Mouse (Mus musculus): ENCODE data around the gene Kctd2. TPM values are rescaled to one million over a fixed set of nuclear protein-coding genes. Genes with fewer than 3 reads are reported as not detected.

Gene Kctd2
- polyA plus RNA-seq, 1 experiment from 2014 or later, result 23.5 TPM

- no peak overlapping the region for H3K4me2 ChIP-seq (ENCODE audit: low read length)
- no peak overlapping the region for H3K27ac ChIP-seq (replicated peaks in 1 of 2; ENCODE audit: control insufficient read depth in 1 of 2, insufficient read depth in 1 of 2, low read depth in 2 of 2, low read length in 2 of 2)
- H3K4me1 ChIP-seq (ENCODE audit: control insufficient read depth in 2 of 2, insufficient read depth in 2 of 2, low read length in 2 of 2), result peaks cover 11 to 15% of the 10 kb centered on the region in 2 experiments
- no peaks in the 10 kb centered on the region for H3K9me3 ChIP-seq (ENCODE audit: control insufficient read depth, low read length)
- 56% methylated on average over 7 of the region's 7 CpGs for WGBS
- H3K36me3 ChIP-seq (ENCODE audit: control insufficient read depth, insufficient read depth, low read length), result no peaks in the 10 kb centered on the region
- no peak overlapping the region for H3K4me3 ChIP-seq (ENCODE audit: control insufficient read depth in 1 of 2, insufficient read depth in 1 of 2, low read depth in 1 of 2, low read length in 2 of 2)
- H3K9ac ChIP-seq (ENCODE audit: low read length), result no peak overlapping the region
- H3K27me3 ChIP-seq (ENCODE audit: control insufficient read depth, insufficient read depth, low read length), result peaks cover 17% of the 10 kb centered on the region; the same call in 1 of the 2 replicates
- no peak for ATAC-seq (ENCODE audit: insufficient number of reproducible peaks, insufficient read depth, low FRiP score, low read depth)
These were observed 43.2 kb upstream of the Kctd2 start for GRCm38 (mm10) chr11:115376722-115377121.

- H3K4me1 ChIP-seq (ENCODE audit: control insufficient read depth in 2 of 2, insufficient read depth in 2 of 2, low read length in 2 of 2), result peaks cover 11 to 15% of the 10 kb centered on the region in 2 experiments
- WGBS, result 78% methylated on average over 4 of the region's 4 CpGs
- H3K9ac ChIP-seq (ENCODE audit: low read length), result no peak overlapping the region
- no peak overlapping the region for H3K4me2 ChIP-seq (ENCODE audit: low read length)
- H3K27me3 ChIP-seq (ENCODE audit: control insufficient read depth, insufficient read depth, low read length), result peaks cover 17% of the 10 kb centered on the region; the same call in 1 of the 2 replicates
- no peak overlapping the region for H3K4me3 ChIP-seq (ENCODE audit: control insufficient read depth in 1 of 2, insufficient read depth in 1 of 2, low read depth in 1 of 2, low read length in 2 of 2)
- H3K36me3 ChIP-seq (ENCODE audit: control insufficient read depth, insufficient read depth, low read length), result no peaks in the 10 kb centered on the region
- H3K27ac ChIP-seq (replicated peaks in 1 of 2; ENCODE audit: control insufficient read depth in 1 of 2, insufficient read depth in 1 of 2, low read depth in 2 of 2, low read length in 2 of 2), result no peak overlapping the region
- ATAC-seq (ENCODE audit: insufficient number of reproducible peaks, insufficient read depth, low FRiP score, low read depth), result no peak
- H3K9me3 ChIP-seq (ENCODE audit: control insufficient read depth, low read length), result no peaks in the 10 kb centered on the region
These were observed 42.7 kb upstream of the Kctd2 start for GRCm38 (mm10) chr11:115377254-115377653.

GRCm38 (mm10) chr11:115377854-115378253 lies 42.1 kb upstream of the Kctd2 start:
- H3K4me3 ChIP-seq (ENCODE audit: control insufficient read depth in 1 of 2, insufficient read depth in 1 of 2, low read depth in 1 of 2, low read length in 2 of 2), result no peak overlapping the region
- H3K4me1 ChIP-seq (ENCODE audit: control insufficient read depth in 2 of 2, insufficient read depth in 2 of 2, low read length in 2 of 2), result peaks cover 11 to 20% of the 10 kb centered on the region in 2 experiments
- peaks cover 19% of the 10 kb centered on the region; the same call in 1 of the 2 replicates for H3K27me3 ChIP-seq (ENCODE audit: control insufficient read depth, insufficient read depth, low read length)
- ATAC-seq (ENCODE audit: insufficient number of reproducible peaks, insufficient read depth, low FRiP score, low read depth), result no peak
- no peak overlapping the region for H3K27ac ChIP-seq (replicated peaks in 1 of 2; ENCODE audit: control insufficient read depth in 1 of 2, insufficient read depth in 1 of 2, low read depth in 2 of 2, low read length in 2 of 2)
- no peak overlapping the region for H3K9ac ChIP-seq (ENCODE audit: low read length)
- H3K36me3 ChIP-seq (ENCODE audit: control insufficient read depth, insufficient read depth, low read length), result no peaks in the 10 kb centered on the region
- WGBS, result 86% methylated on average over 7 of the region's 7 CpGs
- H3K4me2 ChIP-seq (ENCODE audit: low read length), result no peak overlapping the region
- H3K9me3 ChIP-seq (ENCODE audit: control insufficient read depth, low read length), result no peaks in the 10 kb centered on the region

- peak overlapping the region; percentile 74 to 79 for H3K4me3 ChIP-seq (ENCODE audit: control insufficient read depth in 1 of 2, insufficient read depth in 1 of 2, low read depth in 1 of 2, low read length in 2 of 2)
- H3K27me3 ChIP-seq (ENCODE audit: control insufficient read depth, insufficient read depth, low read length), result peaks cover 6% of the 10 kb centered on the region; the same call in 1 of the 2 replicates
- no peaks in the 10 kb centered on the region for H3K9me3 ChIP-seq (ENCODE audit: control insufficient read depth, low read length)
- peak overlapping the region; percentile 76 for H3K4me2 ChIP-seq (ENCODE audit: low read length)
- H3K4me1 ChIP-seq (ENCODE audit: control insufficient read depth in 2 of 2, insufficient read depth in 2 of 2, low read length in 2 of 2), result peaks cover 18 to 34% of the 10 kb centered on the region in 2 experiments
- no peaks in the 10 kb centered on the region for H3K36me3 ChIP-seq (ENCODE audit: control insufficient read depth, insufficient read depth, low read length)
- H3K9ac ChIP-seq (ENCODE audit: low read length), result peak overlapping the region; percentile 86
- WGBS, result 11% methylated on average over 9 of the region's 9 CpGs
- H3K27ac ChIP-seq (replicated peaks in 1 of 2; ENCODE audit: control insufficient read depth in 1 of 2, insufficient read depth in 1 of 2, low read depth in 2 of 2, low read length in 2 of 2), result peak overlapping the region; percentile 28 to 68; a peak in 3 of 4 replicates
- ATAC-seq (ENCODE audit: insufficient number of reproducible peaks, insufficient read depth, low FRiP score, low read depth), result no peak
These were observed 38.7 kb upstream of the Kctd2 start for GRCm38 (mm10) chr11:115381276-115381675.

- Histone ChIP-seq H3K36me3 (ENCODE audit: control insufficient read depth, insufficient read depth, low read length) (no peaks in the 10 kb centered on the region), H3K4me1 (ENCODE audit: control insufficient read depth in 2 of 2, insufficient read depth in 2 of 2, low read length in 2 of 2) (peaks cover 18 to 34% of the 10 kb centered on the region in 2 experiments), H3K9ac (ENCODE audit: low read length) (peak within 1 kb of the TSS; percentile 86), H3K4me3 (ENCODE audit: control insufficient read depth in 1 of 2, insufficient read depth in 1 of 2, low read depth in 1 of 2, low read length in 2 of 2) (peak within 1 kb of the TSS; percentile 74 to 79), H3K4me2 (ENCODE audit: low read length) (peak within 1 kb of the TSS; percentile 76), H3K9me3 (ENCODE audit: control insufficient read depth, low read length) (no peaks in the 10 kb centered on the region), H3K27me3 (ENCODE audit: control insufficient read depth, insufficient read depth, low read length) (peaks cover 6% of the 10 kb centered on the region; the same call in 1 of the 2 replicates), H3K27ac (replicated peaks in 1 of 2; ENCODE audit: control insufficient read depth in 1 of 2, insufficient read depth in 1 of 2, low read depth in 2 of 2, low read length in 2 of 2) (peak within 1 kb of the TSS; percentile 50 to 70)
- peak; percentile 85 for ATAC-seq (ENCODE audit: insufficient number of reproducible peaks, insufficient read depth, low FRiP score, low read depth)
- WGBS, result under 1% methylated on average over 75 of the region's 76 CpGs
These were observed 38.0 kb upstream of the Kctd2 start, which contains the start of gene Cdr2l for GRCm38 (mm10) chr11:115381743-115382539. TSS of gene Cdr2l (plus strand) at chr11:115381916.

- peak overlapping the region; percentile 76 for H3K4me2 ChIP-seq (ENCODE audit: low read length)
- H3K4me3 ChIP-seq (ENCODE audit: control insufficient read depth in 1 of 2, insufficient read depth in 1 of 2, low read depth in 1 of 2, low read length in 2 of 2), result peak overlapping the region; percentile 74 to 79
- peaks cover 6% of the 10 kb centered on the region; the same call in 1 of the 2 replicates for H3K27me3 ChIP-seq (ENCODE audit: control insufficient read depth, insufficient read depth, low read length)
- peak overlapping the region; percentile 86 for H3K9ac ChIP-seq (ENCODE audit: low read length)
- no peaks in the 10 kb centered on the region for H3K36me3 ChIP-seq (ENCODE audit: control insufficient read depth, insufficient read depth, low read length)
- 13% methylated on average over 5 of the region's 5 CpGs for WGBS
- no peak for ATAC-seq (ENCODE audit: insufficient number of reproducible peaks, insufficient read depth, low FRiP score, low read depth)
- no peaks in the 10 kb centered on the region for H3K9me3 ChIP-seq (ENCODE audit: control insufficient read depth, low read length)
- peaks cover 18 to 34% of the 10 kb centered on the region in 2 experiments for H3K4me1 ChIP-seq (ENCODE audit: control insufficient read depth in 2 of 2, insufficient read depth in 2 of 2, low read length in 2 of 2)
- H3K27ac ChIP-seq (replicated peaks in 1 of 2; ENCODE audit: control insufficient read depth in 1 of 2, insufficient read depth in 1 of 2, low read depth in 2 of 2, low read length in 2 of 2), result peak overlapping the region in 1 of 2 experiments; percentile 70; a peak in 1 of 4 replicates
These were observed 37.0 kb upstream of the Kctd2 start for GRCm38 (mm10) chr11:115382891-115383290.

- Histone ChIP-seq H3K4me2 (ENCODE audit: low read length) (peak overlapping the region; percentile 76), H3K9ac (ENCODE audit: low read length) (0 out of 2 replicates have a peak overlapping the region, but pooled peaks have one; percentile 8), H3K27ac (replicated peaks in 1 of 2; ENCODE audit: control insufficient read depth in 1 of 2, insufficient read depth in 1 of 2, low read depth in 2 of 2, low read length in 2 of 2) (peak overlapping the region; percentile 3 to 19; a peak in 1 of 4 replicates), H3K4me1 (ENCODE audit: control insufficient read depth in 2 of 2, insufficient read depth in 2 of 2, low read length in 2 of 2) (peaks cover 18 to 34% of the 10 kb centered on the region in 2 experiments), H3K4me3 (ENCODE audit: control insufficient read depth in 1 of 2, insufficient read depth in 1 of 2, low read depth in 1 of 2, low read length in 2 of 2) (peak overlapping the region in 1 of 2 experiments; percentile 74; a peak in 1 of 4 replicates), H3K27me3 (ENCODE audit: control insufficient read depth, insufficient read depth, low read length) (peaks cover 6% of the 10 kb centered on the region; the same call in 1 of the 2 replicates), H3K36me3 (ENCODE audit: control insufficient read depth, insufficient read depth, low read length) (no peaks in the 10 kb centered on the region), H3K9me3 (ENCODE audit: control insufficient read depth, low read length) (no peaks in the 10 kb centered on the region)
- no peak for ATAC-seq (ENCODE audit: insufficient number of reproducible peaks, insufficient read depth, low FRiP score, low read depth)
- 50% methylated on average over 16 of the region's 16 CpGs for WGBS
These were observed 36.0 kb upstream of the Kctd2 start for GRCm38 (mm10) chr11:115383701-115384474.

Data from heart, embryonic 14.5 days (tissue).